Mouse (Mus musculus) thymus, postnatal 10 days (tissue): ENCODE results near the gene Asb2.
A peak's percentile ranks its signal among the peaks of the same experiment; 100 is the strongest.

Experiments used
- DNase-seq, 2 experiments: peaks; one replicate each; pipeline ENCODE4 v3.0.0; 2021; ENCODE audit warnings: low spot score in 2 of 2

Gene Asb2

DNA sequence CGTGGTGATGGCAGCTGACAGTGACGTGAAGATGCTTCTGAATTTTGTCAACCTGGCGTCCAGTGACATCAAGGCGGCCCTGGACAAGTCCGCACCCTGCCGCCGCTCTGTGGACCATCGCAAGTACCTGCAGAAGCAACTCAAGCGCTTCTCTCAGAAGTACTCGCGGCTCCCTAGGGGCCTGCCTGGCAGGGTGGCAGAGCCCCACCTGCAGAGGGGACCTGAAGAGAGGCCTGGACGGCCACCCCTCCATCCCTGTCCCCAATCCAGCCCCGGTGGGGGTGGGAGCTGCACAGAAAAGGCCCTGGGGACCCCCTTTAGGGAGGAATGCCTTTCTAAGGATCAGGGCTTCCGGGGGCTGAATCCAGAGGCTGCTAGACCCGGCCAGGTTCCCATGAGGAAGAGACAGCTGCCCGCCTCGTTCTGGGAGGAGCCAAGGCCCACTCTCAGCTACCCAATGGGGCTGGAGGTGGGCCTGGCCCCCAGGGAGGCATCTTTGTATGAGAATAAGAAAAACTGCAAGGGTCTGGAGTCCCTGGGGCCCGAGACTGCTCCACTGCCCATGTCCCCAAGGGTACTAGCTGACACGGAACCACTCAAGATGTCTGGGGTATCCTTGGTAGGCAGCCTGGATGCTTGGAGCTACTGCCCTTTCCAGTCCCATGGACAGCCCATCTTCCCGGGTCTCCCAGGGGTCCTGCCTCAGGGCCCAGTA is 39.8 kb downstream of the Asb2 start:
- no peak for DNase-seq

DNA sequence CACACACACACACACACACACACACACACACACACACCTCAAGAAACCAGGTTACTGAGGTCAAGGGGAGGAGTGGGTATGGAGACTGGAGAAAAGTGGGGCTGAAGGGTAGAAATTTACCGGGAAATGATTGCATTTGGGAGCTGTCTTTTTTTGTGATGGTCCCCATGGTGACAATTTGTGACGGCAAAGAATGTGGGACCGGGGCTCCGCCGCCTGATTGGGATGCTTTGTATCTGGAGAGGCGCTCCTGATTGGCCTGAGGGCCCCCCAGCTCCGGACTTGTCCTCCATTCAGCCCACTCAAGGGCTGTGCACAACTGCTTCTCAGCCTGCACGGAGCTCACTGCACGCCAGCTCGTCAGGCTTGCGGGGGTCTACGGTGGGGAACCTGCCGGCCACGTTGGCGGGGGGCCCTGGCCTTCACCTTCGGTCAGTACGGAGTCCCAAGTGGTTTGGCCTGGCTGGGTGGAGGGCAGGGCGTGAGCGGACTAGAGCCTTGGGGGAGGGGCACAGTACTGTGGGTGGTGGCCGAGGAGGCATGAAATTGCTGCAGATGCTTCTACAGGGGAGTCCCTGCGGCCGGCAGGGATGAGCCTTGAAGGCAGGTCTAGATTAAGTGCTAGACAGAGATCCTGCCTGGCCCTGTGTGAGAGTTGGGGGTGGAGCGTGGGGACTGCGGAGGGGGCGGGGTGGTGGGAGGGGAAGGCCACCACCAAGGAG is 41.0 kb downstream of the Asb2 start:
- DNase-seq = no peak

DNA sequence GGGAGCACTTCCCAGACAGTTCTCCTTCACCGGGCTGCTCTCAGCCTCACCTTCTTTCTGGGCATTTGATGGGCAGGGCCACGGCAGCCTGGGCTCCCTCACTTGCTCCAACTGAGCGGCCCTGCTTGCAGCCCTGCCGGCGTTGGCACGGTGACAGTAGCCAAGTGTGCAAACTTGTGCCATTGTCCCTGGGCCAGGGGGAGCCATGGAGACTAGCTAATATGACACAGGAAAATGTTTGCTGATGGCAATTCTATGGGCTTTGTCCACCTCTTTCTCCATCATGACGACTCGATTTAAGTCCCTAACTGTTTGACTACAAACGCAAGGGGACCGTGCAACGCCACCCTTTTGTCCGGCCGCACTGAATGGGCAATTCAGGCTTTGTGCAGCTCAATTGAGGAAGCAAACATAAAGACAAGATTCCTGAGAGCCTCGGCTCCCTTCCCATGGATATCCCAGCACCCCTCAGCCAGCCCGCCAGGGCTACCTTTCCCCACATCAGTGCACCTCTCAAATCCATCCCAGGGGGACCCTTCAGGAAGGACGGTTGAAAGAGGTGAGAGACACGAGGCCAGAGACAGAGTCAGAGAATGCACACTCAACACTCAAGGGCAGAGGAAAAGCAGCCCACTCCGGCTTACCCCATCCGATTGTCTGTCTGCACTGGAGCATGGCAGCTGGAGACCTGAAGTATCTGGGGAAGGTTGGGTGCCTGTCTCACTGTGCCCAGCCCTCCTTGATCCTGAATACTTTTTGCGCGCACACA is 41.7 kb downstream of the Asb2 start:
- DNase-seq = no peak

DNA sequence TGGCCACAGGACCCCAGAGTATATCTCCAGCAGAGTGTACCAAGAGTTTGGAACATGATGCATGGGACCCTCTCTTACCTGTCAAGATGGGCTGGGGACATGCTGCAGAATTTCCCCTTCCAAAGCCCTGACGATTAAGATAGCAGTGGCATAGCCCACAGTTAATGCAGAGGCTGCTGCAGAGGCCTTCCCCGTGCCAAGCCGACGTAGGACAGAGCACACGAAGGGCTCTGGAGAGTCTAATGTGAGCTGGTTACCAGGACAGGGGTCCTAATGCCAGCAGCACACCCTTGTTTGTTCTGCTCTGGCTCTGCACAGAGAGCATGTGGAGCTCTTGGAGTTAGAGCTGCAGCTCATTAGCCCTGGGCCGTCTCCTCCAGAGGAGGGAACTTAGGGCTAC is 42.5 kb downstream of the Asb2 start:
- DNase-seq = no peak

DNA sequence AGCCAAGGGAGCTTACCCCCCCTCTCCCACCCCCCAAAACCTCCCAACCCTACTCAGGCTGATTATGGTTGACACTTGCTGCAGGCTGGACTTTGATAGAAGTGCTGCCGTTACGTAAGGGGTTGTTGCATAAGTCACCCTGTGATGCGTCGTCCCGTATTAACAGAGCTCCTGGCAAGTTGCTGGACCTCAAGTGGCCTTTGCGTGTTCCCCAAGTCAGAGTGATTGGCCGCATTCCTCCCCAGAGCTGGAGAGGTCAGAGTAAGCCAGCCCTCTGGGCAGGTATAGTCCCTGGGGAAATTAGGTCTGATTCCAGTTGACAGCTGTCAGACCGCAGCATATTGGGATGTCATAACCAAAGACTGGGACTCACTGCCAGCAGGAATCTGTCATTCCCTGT is 43.9 kb downstream of the Asb2 start:
- no peak for DNase-seq

DNA sequence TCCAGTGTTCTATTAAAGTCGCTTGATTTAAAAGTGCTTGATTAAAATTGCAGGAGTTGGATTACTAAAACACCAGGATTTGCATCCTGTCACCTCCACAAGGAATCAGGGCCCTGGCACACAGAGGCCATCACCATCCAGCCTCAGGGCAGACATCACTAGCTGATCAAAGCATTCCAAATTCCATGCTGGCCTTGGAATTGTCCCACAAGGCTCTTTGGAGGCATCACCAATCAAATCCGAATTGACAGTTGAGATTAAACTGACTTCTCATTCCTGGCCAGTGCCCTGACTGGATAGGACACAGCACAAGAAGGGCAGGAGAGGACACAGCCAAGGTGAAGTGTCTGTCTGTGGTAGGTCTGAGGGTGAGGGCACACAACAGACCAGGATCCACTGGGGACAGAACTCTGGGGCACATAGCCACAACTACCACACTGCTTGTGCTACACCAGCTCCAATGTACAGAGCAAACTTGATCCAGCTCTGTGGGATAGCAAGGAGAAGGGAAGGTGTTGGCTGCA is 45.0 kb downstream of the Asb2 start, which contains the start of gene Fam181a:
Gene Fam181a (plus strand): TSS at position 232 of the 524 bp plus-strand sequence.
- DNase-seq = no peak

DNA sequence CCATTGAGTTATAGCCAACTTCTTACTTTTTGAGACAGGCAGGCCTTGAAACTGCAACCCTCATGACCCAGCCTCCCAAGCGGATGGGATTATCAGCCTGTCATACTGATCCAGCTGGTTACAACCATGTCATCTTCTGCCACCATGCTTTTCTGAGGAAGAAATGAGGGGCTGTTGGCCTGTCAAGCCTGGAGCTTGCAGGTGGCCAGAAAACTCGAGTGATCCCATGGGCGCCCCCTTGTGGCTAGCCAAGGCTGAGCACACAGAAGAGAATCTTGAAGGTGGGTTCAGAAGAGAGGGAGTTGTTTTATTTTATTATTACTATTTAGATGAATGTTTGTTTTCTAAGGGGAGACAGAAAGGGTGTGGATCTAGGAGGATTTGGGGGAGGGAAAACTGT is 49.1 kb downstream of the Asb2 start:
- DNase-seq = peak in 1 of 2 experiments; percentile 72

DNA sequence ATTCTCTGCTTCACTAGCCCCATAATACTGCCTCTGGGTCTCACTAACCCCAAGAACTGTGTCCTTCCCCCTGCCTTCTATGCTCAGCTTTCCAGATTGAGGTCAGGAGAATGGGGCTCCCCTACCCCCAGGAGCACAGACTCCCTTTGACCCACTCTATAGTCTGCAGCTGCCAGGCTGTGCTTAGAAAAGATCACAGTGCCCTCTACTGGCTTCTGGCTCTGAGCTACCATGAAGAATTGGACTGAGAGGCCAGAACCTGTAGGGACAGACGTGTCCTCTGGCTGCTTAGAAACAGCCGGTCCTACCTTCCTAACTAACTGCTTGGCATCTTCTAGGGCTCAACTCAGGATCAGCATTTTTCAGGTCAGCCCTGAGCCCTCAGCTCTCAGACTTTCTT is 49.6 kb downstream of the Asb2 start:
- DNase-seq = no peak

DNA sequence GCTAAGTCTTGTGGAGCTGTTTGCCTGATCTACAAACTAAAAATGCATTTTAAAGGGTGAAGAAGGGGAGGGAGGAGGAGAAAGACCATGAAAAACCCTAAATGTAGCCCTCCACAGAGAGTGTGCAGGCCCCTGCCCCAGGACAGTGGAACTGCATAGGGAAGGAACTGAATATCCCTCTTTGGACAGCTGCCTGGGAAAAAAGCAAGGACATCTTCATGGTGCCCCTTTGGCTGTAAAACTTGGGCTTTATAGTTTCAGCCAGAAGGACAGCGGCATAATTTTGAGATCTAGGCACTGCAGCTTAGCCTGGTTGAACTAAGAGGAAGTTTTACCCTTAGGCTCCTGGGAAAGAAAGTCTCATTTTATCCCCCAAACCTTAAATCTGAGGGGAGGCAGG is 52.8 kb downstream of the Asb2 start:
- no peak for DNase-seq

DNA sequence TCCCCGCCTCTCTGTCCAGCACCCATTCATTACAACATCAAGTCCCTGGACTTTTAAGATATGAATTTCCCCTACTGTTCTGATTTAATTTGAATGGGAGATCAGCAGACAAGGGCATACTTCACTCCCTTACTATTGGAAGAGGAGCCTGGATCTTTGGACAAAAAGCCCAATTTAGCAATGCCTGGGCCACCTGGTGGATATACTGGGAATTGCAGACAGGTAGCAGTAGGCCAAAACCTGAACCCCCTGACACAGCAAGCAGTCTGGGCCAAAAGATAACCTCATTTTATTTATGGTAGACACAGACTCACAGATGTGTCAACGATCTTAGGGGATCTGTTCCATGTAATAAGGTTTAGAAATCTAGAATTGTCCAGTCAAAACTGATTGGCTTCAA is 54.2 kb downstream of the Asb2 start:
- peak in 1 of 2 experiments; percentile 51 for DNase-seq

DNA sequence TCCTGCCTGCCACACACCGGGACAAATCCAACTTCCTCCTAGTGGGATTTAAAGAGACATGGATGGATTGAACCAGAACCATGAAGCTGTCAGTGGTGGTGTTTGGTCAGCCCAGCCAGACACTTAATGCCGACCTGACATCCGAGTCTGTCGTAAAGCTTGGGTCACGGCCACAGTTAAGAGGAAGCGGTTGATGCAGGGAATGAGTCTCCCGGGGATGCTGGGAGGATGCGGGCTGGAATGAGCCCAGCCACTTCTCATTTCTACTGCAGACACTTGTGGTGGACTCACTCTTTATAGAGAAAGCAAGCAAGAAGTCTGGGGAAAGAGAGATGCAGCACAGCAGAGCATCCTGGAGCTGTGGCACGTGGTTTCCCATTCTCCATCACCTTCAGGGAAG is 55.3 kb downstream of the Asb2 start:
- no peak for DNase-seq

DNA sequence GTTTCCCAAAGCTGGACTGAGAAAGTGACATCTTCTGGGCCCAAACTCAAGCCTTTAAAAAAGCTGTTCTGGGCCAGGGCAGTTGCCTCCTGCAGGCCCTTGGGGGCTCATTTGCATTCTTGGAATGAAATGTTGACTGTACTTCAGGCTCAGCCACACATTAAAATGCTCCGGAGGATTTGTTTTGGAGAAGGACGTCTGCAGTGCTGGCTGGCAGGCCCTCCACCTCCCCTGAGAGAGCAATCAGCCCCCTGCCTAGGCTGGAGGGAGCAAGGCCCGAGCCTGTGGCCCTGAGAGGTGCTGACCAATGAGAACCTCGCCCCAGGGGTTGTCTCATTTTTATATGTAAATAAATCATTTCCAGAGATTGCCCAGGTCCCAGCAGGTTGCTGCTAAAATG is 59.5 kb downstream of the Asb2 start:
- no peak for DNase-seq

DNA sequence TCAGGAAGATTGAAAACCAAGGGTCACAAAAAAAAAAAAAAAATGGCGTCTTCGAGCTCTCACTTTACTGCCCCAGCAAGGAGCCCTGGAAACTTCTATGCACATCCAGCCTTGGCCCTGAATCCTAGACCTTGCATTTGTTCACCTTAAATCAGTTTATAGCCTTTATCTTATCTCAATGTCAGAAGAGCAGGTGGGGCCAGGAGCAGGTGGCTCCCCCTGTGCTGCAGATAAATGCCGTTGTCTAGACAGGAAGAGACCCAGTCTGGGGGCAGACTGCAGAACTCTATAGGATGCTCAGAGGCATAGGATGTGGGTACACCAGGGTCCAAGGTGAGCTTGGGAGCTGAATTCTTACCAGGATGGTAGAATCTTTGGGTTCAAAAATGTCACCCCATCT is 63.4 kb downstream of the Asb2 start:
- peak in 1 of 2 experiments; percentile 14 for DNase-seq

DNA sequence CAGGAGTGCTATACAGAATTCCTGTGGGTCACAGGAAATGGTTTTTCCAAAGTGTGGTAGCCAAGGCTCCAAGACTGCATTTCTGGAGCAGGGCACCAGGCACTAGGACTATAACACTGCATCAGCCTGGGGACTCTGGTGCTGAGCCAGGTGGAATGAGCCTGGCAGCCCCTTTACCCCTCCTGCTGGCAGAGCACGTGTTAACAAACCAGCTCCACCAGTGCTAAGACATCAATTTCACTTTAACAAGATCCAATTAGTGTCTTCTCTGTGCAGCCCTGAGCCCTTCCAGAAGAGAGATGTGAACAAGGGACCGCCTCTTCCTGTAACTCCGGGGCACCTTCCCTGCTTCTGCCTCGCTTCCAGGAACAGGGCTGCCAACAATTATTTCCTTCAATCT is 68.5 kb downstream of the Asb2 start:
- no peak for DNase-seq

DNA sequence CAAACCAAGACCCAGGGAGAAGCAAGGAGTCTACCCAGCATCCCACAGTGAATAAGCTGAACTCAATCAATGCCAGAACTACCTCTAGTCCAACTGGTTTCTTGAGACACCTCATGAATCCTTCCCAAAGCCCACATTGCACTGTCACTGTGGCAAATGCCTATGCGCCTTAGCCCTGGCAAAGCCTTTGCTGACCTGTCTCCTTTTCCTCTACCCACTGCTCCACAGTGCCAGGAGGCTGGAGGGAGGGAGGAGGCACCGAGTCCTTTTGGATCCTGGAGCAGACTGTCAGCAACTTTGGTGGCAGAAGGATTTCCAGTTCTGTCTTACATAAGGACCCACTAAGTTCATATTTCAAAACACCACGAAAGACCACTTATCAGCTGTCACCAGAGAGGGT is 72.4 kb downstream of the Asb2 start:
- no peak for DNase-seq

DNA sequence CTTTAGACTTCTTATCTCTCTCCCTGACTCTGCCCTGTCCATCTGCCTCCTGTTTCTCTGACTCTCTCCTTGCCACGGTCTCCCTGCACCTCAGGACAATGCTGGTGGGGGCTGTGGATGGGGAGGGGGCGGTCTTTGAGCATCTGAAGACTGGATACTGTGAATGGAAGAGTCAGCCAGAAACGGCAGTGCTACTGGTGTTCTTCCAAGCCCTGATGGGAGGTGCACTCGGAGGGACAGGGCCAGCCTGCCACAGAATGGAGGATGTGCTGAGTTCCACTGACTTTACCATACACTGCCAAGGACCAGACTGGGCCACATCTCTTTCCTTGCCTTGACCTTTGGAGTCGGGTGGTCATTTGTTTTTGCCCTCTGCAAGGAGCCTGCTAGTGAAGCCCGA is 72.9 kb downstream of the Asb2 start:
- no peak for DNase-seq

DNA sequence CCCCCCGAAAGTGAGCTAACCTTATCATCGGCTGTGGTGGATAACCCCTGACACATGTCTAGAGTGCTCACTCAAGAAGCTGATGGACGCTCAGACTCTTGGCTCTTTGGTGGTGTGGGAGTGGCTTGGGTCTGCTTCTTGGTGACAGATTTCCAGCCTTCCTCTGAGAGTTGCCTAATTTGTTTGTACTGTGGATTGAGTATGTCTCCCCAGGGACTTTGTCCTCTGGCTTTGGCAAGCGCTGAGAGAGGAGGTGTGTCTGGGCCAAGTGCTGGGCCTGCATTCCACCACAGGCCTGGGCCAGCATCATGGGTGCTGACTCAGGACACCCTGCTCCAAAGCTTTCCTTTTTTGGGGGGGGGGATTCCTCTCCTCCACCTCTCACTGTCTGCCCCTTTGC is 73.9 kb downstream of the Asb2 start:
- no peak for DNase-seq

DNA sequence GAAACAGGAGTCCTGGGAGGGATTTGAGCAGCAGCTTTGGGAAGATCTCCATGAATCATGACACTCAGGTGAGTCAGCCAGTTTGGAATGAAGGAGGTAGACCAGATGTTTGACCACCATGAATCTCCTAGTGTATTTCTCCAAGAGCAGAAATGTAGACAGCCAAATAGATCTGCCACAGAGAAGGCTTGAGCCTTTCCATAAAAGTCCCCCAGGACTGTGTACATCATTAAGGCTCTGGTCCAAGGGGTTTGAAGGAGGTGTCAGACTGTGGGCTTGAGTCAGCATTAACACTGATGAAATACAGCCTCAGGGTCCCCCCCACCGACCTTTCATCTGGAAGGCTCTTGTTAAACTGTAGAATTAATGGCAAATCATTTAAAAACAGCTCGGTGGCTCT is 74.3 kb downstream of the Asb2 start:
- DNase-seq = no peak

DNA sequence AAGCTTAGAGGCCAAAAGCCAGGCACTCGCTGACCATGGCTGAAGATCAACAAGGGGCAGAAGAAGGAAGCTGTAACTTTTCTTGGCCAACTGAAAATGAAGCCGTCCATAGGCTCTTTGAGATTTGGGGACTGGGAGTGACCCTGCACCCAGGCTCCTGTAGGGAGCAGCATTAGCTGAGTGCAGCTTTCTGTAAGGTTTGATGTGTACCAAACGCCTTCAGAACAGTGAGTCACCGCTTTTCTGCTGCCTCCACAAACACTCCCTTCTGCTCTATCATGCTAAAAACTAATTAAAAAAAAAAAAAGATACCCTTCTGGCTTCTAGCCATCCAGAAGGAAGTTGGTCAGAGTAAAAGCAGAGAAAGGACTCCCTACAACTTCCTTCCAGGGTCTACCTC is 79.4 kb downstream of the Asb2 start:
- no peak for DNase-seq

DNA sequence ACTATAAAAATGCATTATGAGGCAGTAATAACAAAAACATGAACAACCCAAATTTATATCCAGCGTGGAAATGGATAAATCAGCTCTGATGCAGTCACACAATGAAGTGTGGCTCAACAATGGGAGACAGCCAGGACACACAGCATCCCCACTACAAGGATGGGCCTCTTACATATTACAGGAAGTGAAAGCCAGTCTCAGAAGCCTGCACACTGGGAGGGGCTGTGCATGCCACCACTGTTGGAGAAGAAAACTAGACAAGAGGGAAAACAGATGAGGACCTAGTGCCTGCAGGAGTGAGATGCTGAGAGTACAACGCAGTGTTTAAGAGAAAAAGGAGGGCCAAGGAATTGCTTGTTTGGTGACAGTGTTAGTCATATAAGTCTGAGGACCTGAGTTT is 82.1 kb downstream of the Asb2 start:
- no peak for DNase-seq

DNA sequence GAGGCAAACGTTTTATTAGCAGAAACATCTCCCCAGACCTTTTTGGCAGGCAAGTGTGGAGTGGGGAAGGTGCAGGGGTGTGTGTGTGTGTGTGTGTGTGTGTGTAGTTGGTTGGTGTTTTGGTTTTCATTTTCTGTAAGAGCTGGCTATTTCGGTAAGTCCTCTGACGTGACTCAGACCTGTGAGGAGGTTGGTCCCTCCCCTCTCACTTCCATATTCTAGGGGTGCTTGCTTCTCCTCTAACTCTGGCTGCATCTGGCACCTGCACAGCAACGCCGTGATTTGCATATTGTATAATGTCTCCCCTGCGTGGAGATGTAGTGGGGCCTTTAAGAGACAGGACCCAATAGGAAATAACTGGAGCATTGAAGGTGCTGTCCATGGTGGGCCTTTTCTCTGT is 82.8 kb downstream of the Asb2 start:
- no peak for DNase-seq

DNA sequence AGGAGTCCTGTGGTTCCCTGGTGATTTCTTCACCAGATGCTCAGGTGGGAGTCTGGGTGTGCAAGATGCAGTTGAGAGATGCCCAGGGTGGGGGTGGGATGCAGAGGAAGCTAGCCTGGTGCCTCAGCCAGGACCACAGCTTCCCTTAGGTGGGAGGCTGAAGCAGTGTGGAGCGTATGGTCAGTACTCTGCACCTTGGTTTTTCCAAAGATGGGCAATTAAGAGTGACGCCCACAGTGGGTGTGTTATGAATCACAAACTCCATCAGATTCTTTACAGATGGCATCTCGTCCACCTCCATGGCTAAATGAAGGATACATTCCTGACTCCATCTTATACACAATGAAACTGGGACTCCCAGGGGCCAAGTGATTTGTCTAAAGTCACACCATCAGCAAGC is 83.6 kb downstream of the Asb2 start:
- no peak for DNase-seq
